Mouse (Mus musculus): ENCODE measurements around the gene Dapk2. TPM values are rescaled to one million over a fixed set of nuclear protein-coding genes. Genes with fewer than 3 reads are reported as not detected.

Dapk2 gene
- polyA plus RNA-seq, 1 experiment = not detected

- TF ChIP-seq POLR2A (IDR thresholded peaks at IDR 0.05; ENCODE audit: borderline replicate concordance, low read depth, low read length) (no peak), CTCF (IDR thresholded peaks at IDR 0.05; ENCODE audit: low read depth, low read length) (no peak)
- H3K4me3 ChIP-seq (ENCODE audit: insufficient read depth, low read length) = no peak overlapping the region
- H3K4me1 ChIP-seq (ENCODE audit: control insufficient read depth, insufficient read depth, low read length) = no peaks in the 10 kb centered on the region
- no peak overlapping the region for H3K27ac ChIP-seq (ENCODE audit: insufficient read depth, low read depth, low read length)
Measured at GRCm38 (mm10) chr9:66239691-66240090, 81.7 kb downstream of the Dapk2 start.

GRCm38 (mm10) chr9:66240493-66240892 is 82.5 kb downstream of the Dapk2 start:
- Histone ChIP-seq H3K27ac (ENCODE audit: insufficient read depth, low read depth, low read length) (no peak overlapping the region), H3K4me3 (ENCODE audit: insufficient read depth, low read length) (no peak overlapping the region)

GRCm38 (mm10) chr9:66240991-66241390 is 83.0 kb downstream of the Dapk2 start:
- Histone ChIP-seq H3K27ac (ENCODE audit: insufficient read depth, low read depth, low read length) (no peak overlapping the region), H3K4me3 (ENCODE audit: insufficient read depth, low read length) (no peak overlapping the region), H3K4me1 (ENCODE audit: control insufficient read depth, insufficient read depth, low read length) (no peaks in the 10 kb centered on the region)
- TF ChIP-seq POLR2A (IDR thresholded peaks at IDR 0.05; ENCODE audit: borderline replicate concordance, low read depth, low read length) (no peak), CTCF (IDR thresholded peaks at IDR 0.05; ENCODE audit: low read depth, low read length) (no peak; the same call in none of the 2 replicates)

More at GRCm38 (mm10) chr9:66240493-66240892, 82.5 kb downstream of the Dapk2 start:
- TF ChIP-seq CTCF (IDR thresholded peaks at IDR 0.05; ENCODE audit: low read depth, low read length) (no peak), POLR2A (IDR thresholded peaks at IDR 0.05; ENCODE audit: borderline replicate concordance, low read depth, low read length) (no peak)
- no peaks in the 10 kb centered on the region for H3K4me1 ChIP-seq (ENCODE audit: control insufficient read depth, insufficient read depth, low read length)

- Histone ChIP-seq H3K27ac (ENCODE audit: insufficient read depth, low read depth, low read length) (no peak overlapping the region), H3K4me3 (ENCODE audit: insufficient read depth, low read length) (no peak overlapping the region), H3K4me1 (ENCODE audit: control insufficient read depth, insufficient read depth, low read length) (no peaks in the 10 kb centered on the region)
- no peak for TF ChIP-seq POLR2A (IDR thresholded peaks at IDR 0.05; ENCODE audit: borderline replicate concordance, low read depth, low read length)
- no peak for TF ChIP-seq CTCF (IDR thresholded peaks at IDR 0.05; ENCODE audit: low read depth, low read length)
Measured at GRCm38 (mm10) chr9:66241722-66242121, 83.7 kb downstream of the Dapk2 start.

GRCm38 (mm10) chr9:66243240-66243639 is 85.2 kb downstream of the Dapk2 start:
- H3K27ac ChIP-seq (ENCODE audit: insufficient read depth, low read depth, low read length) = no peak overlapping the region
- H3K4me3 ChIP-seq (ENCODE audit: insufficient read depth, low read length) = no peak overlapping the region
- no peaks in the 10 kb centered on the region for H3K4me1 ChIP-seq (ENCODE audit: control insufficient read depth, insufficient read depth, low read length)
- no peak for TF ChIP-seq CTCF (IDR thresholded peaks at IDR 0.05; ENCODE audit: low read depth, low read length)
- no peak for TF ChIP-seq POLR2A (IDR thresholded peaks at IDR 0.05; ENCODE audit: borderline replicate concordance, low read depth, low read length)

GRCm38 (mm10) chr9:66244079-66244478 is 86.1 kb downstream of the Dapk2 start:
- Histone ChIP-seq H3K4me1 (ENCODE audit: control insufficient read depth, insufficient read depth, low read length) (no peaks in the 10 kb centered on the region), H3K4me3 (ENCODE audit: insufficient read depth, low read length) (no peak overlapping the region), H3K27ac (ENCODE audit: insufficient read depth, low read depth, low read length) (no peak overlapping the region)
- TF ChIP-seq POLR2A (IDR thresholded peaks at IDR 0.05; ENCODE audit: borderline replicate concordance, low read depth, low read length) = no peak

GRCm38 (mm10) chr9:66245707-66246106 is 87.7 kb downstream of the Dapk2 start:
- H3K4me1 ChIP-seq (ENCODE audit: control insufficient read depth, insufficient read depth, low read length) = no peaks in the 10 kb centered on the region

GRCm38 (mm10) chr9:66249281-66249680 is 91.3 kb downstream of the Dapk2 start:
- no peak overlapping the region for H3K4me3 ChIP-seq (ENCODE audit: insufficient read depth, low read length)
- TF ChIP-seq CTCF (IDR thresholded peaks at IDR 0.05; ENCODE audit: low read depth, low read length) = no peak
- TF ChIP-seq POLR2A (IDR thresholded peaks at IDR 0.05; ENCODE audit: borderline replicate concordance, low read depth, low read length) = no peak
- H3K27ac ChIP-seq (ENCODE audit: insufficient read depth, low read depth, low read length) = no peak overlapping the region
- H3K4me1 ChIP-seq (ENCODE audit: control insufficient read depth, insufficient read depth, low read length) = no peaks in the 10 kb centered on the region

More at GRCm38 (mm10) chr9:66245707-66246106, 87.7 kb downstream of the Dapk2 start:
- H3K27ac ChIP-seq (ENCODE audit: insufficient read depth, low read depth, low read length) = no peak overlapping the region
- TF ChIP-seq POLR2A (IDR thresholded peaks at IDR 0.05; ENCODE audit: borderline replicate concordance, low read depth, low read length) (no peak), CTCF (IDR thresholded peaks at IDR 0.05; ENCODE audit: low read depth, low read length) (no peak)
- no peak overlapping the region for H3K4me3 ChIP-seq (ENCODE audit: insufficient read depth, low read length)

- Histone ChIP-seq H3K4me3 (ENCODE audit: insufficient read depth, low read length) (no peak overlapping the region), H3K4me1 (ENCODE audit: control insufficient read depth, insufficient read depth, low read length) (no peaks in the 10 kb centered on the region), H3K27ac (ENCODE audit: insufficient read depth, low read depth, low read length) (no peak overlapping the region)
- TF ChIP-seq CTCF (IDR thresholded peaks at IDR 0.05; ENCODE audit: low read depth, low read length) (no peak), POLR2A (IDR thresholded peaks at IDR 0.05; ENCODE audit: borderline replicate concordance, low read depth, low read length) (no peak)
Measured at GRCm38 (mm10) chr9:66251159-66251691, 93.2 kb downstream of the Dapk2 start.

GRCm38 (mm10) chr9:66261741-66262140 is 103.7 kb downstream of the Dapk2 start:
- TF ChIP-seq POLR2A (IDR thresholded peaks at IDR 0.05; ENCODE audit: borderline replicate concordance, low read depth, low read length) = no peak
- no peak for TF ChIP-seq CTCF (IDR thresholded peaks at IDR 0.05; ENCODE audit: low read depth, low read length)
- H3K4me3 ChIP-seq (ENCODE audit: insufficient read depth, low read length) = no peak overlapping the region
- no peak overlapping the region for H3K27ac ChIP-seq (ENCODE audit: insufficient read depth, low read depth, low read length)
- no peaks in the 10 kb centered on the region for H3K4me1 ChIP-seq (ENCODE audit: control insufficient read depth, insufficient read depth, low read length)

- no peak overlapping the region for H3K27ac ChIP-seq (ENCODE audit: insufficient read depth, low read depth, low read length)
- no peak overlapping the region for H3K4me3 ChIP-seq (ENCODE audit: insufficient read depth, low read length)
- no peaks in the 10 kb centered on the region for H3K4me1 ChIP-seq (ENCODE audit: control insufficient read depth, insufficient read depth, low read length)
- TF ChIP-seq CTCF (IDR thresholded peaks at IDR 0.05; ENCODE audit: low read depth, low read length) = no peak
- no peak for TF ChIP-seq POLR2A (IDR thresholded peaks at IDR 0.05; ENCODE audit: borderline replicate concordance, low read depth, low read length)
Measured at GRCm38 (mm10) chr9:66263701-66264100, 105.7 kb downstream of the Dapk2 start.
